Mouse (Mus musculus) spleen, postnatal 14 days (tissue): ENCODE measurements around the gene Ywhaq.

Experiments
- DNase-seq, 2 experiments: peaks; one replicate each; pipeline ENCODE4 v3.0.0; 2021 to 2022; ENCODE audit warnings: low spot score in 2 of 2

Ywhaq gene

DNA sequence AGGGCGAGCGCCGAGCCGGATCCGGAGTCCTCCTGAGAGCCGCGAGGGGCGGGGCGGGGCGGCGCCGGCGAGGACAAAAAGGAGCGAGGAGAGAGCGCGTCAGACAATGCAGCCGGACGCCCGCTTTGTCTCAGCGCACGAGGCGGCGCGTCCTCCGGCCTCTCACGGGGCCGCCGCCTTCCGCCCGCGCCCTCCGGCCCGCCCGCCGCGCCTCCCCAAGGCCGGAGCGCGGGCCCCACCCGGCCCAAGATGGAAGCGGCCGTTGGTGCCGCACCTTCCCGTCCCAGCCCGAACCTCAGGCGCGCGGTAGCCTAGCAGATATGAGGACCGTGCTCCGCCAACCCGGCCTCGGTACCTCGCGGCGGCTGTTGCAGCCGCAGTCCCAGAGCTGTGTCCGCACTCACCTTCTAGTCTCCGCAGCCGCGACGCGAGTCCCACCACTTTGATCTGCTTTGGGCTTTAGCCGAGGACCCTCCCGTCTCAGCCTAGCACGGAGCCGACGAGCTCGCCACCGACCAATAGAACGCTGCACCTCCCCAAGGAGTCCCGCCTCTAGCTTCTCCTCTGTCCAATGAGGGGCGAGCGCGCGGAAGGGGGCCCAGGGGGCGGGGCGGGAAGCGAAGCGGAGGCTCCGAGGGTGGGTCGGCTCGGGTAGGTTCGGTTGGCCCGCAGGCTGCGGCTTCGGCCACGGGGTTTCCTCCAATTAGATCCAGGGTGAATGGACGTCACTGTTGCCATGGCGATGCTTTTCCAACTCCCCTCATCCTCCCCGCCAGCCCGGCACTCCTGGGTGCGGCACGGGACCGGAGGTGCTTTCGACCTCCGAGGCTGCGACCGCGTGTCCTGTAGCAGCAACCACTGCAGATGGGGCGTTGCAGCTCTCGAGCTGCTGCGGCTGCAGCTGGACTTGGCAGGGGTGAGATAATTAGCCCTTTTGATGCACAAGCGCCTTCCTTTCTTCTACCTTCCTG lies at the start of gene Ywhaq:
Ywhaq (minus strand) TSS at position 538 of the 971 bp plus-strand sequence.
- peak; percentile 87 to 88 for DNase-seq

DNA sequence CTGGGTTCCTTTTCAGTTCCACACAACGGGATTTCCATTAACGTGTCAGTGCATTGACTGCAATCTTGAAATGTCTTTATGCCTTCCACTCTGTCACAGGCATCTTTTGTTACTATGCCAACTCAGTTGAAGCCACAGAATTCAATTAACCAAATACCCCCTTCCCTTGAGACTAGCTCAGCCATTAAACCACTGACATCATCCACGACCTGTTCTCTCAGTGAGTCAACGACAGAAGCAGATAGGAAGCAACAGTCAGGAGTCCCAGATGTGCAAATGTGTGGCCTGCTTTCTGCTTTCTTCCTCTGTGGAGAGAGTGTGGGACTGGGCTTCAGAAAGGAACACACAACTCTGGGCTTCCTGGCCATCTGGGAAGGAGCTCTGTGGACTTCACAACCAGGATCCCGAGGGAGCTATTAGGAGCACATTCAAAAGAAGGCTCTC lies 46.0 kb upstream of the Ywhaq start:
- DNase-seq, result no peak

DNA sequence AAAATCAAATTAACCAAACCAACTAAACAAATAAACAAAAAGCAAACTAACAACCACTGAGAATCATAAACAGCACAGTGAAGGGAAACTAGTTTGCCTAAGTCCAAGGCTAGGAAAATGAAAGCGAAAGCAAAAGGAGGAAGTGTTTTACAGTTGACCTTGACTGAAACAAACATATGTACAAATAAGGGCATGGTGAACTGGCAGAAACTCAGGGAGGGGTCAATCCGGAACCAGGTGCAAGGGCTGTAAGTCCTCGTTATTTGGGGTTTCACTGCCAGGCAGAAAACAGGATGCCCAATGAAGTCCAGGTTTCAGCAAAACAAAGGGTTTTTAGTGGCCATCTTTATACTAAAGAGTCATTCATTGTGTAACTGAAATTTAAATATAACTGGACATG lies 45.2 kb upstream of the Ywhaq start:
- DNase-seq, result no peak

DNA sequence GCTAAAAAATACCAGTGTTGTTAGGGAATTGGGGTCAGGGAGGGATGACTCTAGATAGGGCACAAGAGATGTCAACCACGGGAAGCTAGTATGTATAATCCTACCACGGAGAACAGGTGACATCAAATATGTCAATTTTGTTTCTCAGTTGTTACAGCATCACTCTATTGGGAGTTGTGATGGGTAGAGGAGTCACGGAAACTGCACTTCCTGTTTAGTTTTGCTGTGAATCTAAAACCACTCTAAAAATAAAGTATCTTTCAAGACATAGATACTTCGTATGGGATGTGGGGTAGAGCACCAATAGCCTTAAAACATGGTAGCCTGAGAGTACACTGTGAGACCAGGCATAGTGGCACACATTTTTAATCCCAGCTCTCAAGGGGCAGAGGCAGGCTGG lies 42.2 kb upstream of the Ywhaq start:
- DNase-seq, result no peak

DNA sequence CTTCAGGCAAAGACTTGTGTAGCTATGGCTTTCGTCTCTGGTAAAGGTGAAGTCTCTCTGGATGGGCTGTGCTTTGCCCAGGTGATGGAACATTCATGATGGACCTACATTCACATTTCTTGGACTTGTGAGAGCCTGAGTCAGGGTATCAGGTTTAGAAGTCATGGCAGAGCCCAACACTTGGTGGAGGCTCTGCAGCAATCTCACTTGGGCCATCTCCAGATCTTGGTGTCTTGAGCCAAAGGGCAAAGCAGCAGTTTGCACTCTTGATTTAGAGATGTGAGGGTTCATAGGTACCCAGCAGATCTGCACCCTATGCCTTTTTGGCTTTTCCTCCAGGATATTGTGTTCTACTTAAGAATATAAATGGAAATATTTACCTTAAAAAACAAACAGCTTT lies 38.6 kb upstream of the Ywhaq start:
- DNase-seq, result no peak

DNA sequence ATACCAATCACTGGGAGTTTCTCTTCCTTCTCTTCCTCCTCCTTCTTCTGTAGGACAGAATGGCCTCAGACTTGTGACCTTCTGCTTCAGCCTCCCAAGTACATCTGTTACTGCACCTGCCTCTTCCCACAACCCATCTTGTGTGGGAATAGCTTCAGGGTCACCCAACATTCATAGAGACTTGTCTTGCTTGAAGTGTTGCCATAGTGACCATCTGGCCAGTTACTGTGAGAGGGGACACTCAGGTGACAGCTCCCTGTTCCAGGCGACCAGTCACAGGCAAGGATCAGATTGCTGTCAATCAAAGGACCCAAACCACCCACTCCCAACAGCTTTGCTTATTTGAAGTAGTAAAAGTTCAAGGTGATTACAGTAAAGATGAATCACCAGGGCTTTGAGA lies 34.3 kb upstream of the Ywhaq start:
- DNase-seq, result no peak

DNA sequence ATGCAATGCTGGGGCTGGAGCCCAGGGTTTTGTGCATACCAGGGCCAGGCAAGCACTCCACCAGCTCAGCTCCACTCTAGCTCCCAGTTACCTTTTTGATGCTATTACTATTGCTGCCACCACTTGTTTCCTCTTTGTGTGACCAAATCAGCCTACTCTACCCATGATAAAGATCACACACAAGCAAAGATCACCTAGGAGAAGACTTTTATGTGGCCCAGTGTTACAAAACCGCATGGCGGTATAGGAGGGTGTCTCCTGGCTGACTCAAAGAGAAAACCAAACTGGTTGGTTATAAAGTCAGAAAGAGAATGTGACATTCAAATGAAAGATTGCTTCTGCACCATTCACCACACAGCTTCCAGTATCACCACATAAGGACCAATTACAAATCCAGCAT lies 33.9 kb upstream of the Ywhaq start:
- no peak for DNase-seq

DNA sequence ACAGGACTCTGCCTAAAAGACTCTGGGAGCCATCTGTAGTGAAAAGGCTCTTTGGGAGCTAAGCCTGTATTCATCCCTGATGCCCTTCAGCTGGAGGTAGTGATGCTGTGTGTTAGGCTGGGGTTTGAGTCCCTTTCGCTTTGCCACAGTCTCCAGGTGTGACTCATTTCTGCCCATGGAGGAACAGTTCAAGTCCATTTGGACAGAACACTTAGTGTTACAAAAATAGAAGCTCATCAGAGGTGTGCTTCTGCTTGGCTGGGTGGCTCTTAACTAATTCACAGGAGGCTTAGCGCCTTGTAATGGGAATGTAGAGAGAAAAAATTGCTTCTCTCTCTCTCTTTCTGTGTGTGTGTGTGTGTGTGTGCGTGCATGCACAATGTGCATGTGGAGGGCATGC lies 26.3 kb upstream of the Ywhaq start:
- no peak for DNase-seq

DNA sequence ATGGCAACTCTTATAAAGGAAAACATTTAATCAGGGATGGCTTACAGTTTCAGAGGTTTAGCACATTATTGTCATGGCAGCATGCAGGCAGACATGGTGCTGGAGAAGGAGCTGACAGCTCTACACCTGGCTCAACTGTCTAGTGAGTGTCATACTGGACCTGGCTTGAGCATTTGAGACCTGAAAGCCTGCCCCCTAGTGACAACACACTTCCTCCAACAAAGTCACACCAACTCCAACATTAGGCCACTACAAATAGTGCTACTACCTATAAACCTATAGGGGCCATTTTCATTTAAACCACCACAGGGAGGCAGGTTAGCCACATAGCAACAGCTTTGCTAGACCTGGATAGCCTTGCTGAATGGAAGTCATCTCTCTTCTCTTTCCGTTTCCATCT lies 24.4 kb upstream of the Ywhaq start:
- no peak for DNase-seq

DNA sequence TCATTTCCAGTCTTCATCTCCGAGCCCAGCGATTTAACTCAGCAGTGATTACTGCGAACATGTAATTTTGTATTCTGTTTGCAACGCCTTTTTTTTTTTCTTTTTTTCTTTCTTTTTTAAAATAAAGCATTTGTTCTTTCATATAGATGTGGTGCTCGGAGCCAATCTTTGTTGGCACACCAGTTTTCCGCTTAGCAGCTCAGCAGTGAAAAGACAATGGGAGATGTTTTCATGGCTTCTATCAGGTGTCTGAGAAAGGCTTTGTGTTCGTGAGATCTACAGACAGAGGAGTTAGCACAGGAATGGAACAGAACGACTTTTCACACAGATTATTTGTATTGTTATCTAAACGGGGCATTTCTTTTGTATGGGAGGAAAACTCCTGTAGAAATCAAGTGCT lies 22.0 kb upstream of the Ywhaq start:
- no peak for DNase-seq

DNA sequence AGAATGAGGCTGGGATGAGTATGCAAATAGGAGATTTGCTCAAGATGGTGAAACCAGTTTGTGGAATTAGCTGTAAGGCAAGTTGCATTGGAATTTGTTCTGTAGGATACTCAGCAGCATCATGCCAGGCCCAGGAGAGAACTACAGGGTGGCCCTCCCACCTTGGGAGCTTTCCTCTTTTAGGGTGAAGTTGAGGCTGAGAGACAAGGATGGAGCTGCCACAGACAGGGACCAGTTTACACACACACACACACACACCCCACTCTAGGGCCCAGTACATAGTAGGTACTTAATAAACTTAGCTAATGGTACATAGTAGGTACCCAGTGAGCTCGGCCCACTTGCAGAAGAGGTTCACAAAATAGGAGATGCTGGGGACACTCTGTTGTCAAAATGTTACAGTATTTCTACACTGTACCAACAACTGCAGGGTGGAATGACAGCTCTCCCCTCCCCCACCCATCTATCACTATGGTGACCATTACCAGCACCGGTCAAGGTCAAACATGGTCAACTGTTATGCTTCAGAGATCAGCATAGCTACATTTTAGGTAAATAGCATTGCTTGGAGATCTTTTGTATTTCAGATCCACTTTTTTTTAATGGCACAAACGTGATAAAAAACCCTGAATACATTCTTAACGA lies 21.4 kb upstream of the Ywhaq start:
- DNase-seq, result no peak

DNA sequence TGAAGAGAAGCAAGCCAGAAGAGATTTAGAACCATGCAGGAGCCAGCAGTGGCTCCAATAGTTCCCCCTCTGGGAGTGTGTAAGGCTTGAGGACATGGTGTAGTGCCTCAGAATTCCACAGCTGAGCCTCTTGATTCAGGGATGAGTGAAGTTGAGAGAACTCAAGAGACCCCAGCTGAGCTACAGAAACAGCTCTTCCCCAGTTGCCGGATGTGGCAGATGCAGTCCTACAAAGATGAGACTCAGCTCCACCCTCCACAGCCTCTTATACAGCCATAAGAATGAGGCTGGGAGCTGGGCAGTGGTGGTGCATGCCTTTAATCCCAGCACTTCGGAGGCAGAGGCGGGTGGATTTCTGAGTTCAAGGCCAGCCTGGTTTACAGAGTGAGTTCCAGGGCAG lies 20.9 kb upstream of the Ywhaq start:
- no peak for DNase-seq

DNA sequence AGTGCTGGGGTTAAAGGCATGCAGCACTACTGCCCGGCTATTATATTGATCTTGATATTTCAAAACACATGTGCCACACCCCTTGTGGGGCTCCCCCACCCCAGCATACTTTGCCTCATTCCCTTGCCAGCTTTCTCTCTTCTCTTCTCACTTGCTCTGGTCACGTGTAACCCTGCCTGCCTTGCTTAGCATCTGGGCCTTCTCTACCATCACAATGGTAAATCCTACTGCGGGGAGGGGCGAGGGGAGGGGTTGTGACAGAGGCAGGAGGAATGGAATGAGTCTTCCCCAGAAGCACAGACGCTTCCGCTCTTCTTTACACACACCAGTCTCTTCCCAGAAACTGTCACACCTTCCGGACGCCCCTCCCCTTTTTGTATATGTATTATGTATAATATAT lies 14.5 kb upstream of the Ywhaq start:
- no peak for DNase-seq

DNA sequence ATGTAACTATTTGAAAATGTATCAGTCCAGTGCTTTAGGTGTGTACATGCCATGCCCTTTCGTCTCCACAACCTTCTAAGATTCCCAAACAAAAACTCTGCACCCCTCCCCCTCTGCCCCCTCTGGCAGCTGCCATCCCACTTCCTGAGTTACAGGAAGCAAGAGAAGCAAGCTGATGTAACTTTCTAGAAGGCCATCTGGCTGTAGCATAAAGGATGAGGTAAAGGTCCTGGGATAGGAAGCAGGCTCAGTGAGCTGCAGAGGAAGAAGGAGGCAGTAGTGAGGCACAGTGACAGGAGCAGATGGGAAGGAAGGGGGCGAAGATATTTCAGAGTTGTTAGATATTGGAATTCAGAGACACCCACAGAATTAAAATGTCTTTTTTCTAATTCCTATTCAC lies 13.6 kb upstream of the Ywhaq start:
- DNase-seq, result no peak

DNA sequence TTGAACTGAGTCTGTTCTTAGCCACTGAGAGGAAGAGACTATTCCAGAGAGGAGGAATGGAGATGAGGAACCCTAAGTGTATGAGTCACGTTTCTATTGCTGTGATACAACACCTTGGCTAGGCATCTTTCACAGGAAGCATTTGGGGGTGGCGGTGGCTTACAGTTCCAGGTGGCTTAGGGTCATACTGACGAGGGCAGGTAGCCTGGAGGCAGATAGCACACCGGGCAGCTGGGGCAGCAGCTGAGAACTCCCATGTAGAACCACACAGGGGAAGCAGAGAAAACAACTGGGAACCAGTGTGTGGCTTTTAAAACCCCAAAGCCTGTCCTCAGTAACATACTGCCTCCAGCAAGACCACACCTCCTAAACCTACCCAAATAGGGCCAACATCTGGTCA lies 12.7 kb upstream of the Ywhaq start:
- no peak for DNase-seq

DNA sequence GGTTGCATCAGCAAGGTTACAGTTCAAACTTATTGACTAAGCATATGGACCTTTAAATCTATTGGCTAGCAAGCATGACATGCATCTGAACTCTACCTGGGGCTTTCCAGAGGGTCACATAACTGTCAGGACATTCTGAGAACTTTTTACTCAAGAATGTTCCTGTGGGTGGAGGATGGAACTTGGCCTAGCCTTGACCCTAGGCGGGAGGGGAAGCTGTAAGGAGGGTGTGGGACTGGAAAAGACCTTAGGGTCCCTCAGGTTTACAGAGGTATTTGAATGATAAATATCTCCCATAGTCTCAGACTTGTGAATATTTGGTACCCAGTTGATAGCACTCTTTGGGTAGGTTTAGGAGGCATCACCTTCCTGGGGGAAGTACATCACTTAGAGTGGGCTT lies 11.6 kb upstream of the Ywhaq start:
- no peak for DNase-seq

DNA sequence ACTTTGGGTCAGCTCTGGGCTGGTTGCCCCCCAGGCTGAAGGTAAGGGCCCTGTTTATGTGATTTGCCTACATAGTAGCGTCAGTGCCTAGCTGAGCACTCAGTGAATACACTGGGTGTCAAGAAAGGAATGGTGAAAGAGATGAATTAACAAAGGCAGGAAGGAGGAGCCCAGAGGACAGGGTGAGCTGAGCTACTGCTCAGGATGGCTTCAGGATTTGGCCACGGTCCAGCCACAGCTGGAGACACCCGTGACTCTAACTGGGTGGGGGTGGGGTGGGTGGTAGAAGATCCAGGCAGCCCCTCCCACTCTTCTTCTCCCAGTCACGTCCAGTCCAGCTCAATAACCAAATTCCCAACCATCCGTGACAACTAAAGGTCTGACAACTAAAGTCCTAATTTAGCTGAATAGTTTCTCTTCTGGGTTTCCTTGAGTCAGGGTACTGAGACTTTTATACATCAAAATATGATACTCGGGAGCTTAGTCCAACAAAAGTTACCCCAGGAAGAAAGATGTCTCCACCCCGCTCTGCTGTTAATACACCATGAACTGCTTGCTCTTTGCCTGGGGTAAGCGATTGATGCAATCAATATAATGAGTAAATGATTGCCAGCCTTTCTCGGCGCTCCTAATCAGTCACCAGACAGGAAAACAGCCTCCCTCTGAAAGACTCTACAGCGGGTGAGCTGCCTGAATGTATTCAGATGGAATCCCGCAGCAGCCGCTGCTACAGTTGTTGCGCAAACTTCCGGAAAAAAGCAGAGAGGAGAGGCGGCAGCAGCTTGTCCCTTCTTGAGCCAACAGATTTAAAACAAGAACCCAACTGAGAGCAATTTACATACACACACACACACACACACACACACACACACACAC lies 8.9 kb upstream of the Ywhaq start:
- no peak for DNase-seq

DNA sequence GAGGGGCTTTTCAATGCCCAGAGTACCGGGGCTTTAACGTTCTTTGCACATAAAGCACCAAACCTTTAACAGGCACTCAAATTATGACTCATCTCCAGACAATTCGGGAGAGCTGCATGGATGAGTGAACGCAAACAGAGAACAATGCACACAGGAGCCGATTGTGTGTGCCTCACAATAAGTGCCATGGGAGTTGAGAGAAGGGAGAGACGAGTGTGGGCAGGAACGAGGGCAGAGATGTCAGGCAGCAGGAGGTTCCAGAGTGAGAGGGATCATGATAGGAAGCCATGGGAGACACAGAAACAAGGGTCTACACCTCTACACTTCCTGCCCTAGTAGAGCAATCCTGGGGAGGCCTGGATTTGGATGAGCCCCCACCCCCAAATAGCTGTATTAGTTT lies 7.2 kb upstream of the Ywhaq start:
- DNase-seq, result no peak

DNA sequence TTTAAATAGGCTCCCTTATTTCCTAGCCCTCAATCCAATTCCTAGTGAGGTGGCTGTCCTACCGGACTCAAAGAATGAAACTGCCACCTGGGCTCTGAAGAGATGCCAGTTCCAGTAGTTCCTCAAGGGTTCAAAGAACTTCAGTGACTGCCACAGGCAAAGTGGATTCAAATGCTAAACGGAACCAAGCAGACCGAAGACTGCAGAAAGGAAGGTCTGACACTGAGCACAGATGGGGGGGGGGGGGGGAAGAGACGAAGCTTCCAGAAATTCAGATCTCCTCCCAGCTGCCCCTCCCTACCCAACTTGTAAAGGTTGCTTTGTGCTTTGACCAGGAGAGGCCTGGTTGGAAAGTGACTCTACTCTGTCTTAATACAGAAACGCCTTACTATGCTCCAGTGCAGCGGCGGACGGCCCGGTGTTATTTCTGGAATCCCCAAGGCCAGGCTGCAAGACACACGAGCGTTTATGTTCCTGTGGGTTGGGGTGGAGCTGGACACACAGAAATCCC lies 1.2 kb upstream of the Ywhaq start:
- no peak for DNase-seq

DNA sequence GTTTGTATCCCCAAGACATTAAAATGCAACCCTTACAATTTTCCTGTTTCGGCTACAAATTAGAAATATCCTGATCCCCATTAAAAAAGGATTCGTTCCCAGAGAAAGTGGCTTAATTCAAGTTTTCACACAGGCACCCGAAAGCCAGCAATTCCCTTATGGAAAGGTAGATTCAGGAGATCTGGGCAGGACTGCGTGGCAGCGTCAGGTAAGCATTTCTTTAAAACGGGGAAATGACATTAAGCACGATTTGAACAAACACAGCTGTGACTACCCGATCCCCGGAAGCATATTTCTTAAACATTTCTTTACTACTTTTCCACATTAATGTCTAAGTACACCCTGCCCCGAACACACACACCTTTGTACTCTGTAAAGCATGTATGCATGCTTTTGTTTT lies 646 bp upstream of the Ywhaq start:
- no peak for DNase-seq

DNA sequence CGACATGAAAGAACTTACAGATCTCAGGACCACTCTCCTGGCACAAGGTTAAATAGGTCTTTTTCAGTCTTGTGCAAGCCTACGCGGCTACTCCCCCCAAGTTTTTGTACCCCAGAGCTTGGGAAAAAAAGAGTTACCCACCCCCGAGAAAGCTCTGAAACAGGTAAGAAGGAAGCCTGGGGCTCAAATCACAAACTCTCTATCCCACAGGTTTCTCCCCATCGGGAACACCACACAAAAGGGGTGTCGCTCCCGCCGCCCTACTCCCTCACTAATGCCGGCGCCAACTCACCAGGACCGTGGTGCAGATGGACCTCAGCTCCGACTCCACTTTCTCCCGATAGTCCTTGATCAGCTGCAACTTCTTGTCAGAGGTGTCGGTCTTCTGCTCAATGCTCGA lies 931 bp downstream of the Ywhaq start:
- no peak for DNase-seq

DNA sequence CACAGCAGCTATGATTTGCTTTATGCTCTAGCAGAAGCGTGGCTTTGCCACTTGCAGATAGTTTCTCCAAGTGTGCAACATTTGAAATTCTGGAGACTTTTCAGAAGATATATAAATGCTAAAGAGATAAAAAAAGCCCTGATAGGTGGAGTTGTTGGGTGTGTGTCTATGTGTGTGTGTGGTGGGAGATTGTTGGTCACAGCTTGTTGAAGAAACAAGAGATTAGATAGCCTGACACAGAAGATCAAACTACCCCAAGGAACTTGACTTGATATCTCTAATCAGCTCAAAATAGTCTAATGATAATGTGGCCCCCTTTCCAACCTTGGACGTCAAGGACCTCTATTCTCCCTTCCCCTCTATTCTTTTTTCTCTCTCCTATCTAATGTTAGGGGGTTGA lies 6.8 kb downstream of the Ywhaq start:
- DNase-seq, result no peak
